Mouse (Mus musculus): ENCODE measurements around the gene 1700066M21Rik. TPM values are rescaled to one million over a fixed set of nuclear protein-coding genes. Genes with fewer than 3 reads are reported as not detected.

1700066M21Rik gene
- 0.91 and 0.93 TPM in 2 replicates for polyA plus RNA-seq (2012)

GRCm38 (mm10) chr1:57377376-57378341 is at the start of gene 1700066M21Rik:
Gene 1700066M21Rik, plus strand, starts transcription at chr1:57377620.
- peaks cover 28% of the 10 kb centered on the region for H3K4me1 ChIP-seq (ENCODE audit: control insufficient read depth)
- peak within 1 kb of the TSS; percentile 73 for H3K4me3 ChIP-seq (replicated peaks)
- no peaks in the 10 kb centered on the region for H3K27me3 ChIP-seq (ENCODE audit: control insufficient read depth)
- no peaks in the 10 kb centered on the region for H3K9me3 ChIP-seq (ENCODE audit: control insufficient read depth, low read length)
- H3K36me3 ChIP-seq (ENCODE audit: control insufficient read depth) = peaks cover 14% of the 10 kb centered on the region
- TF ChIP-seq GATA1 (IDR thresholded peaks at IDR 0.05; ENCODE audit: low read length) (no peak), TAL1 (IDR thresholded peaks at IDR 0.05; ENCODE audit: low read length) (no peak)

- Histone ChIP-seq H3K9me3 (ENCODE audit: control insufficient read depth, low read length) (no peaks in the 10 kb centered on the region), H3K4me3 (replicated peaks) (no peak overlapping the region), H3K36me3 (ENCODE audit: control insufficient read depth) (no peaks in the 10 kb centered on the region), H3K4me1 (ENCODE audit: control insufficient read depth) (no peaks in the 10 kb centered on the region), H3K27me3 (ENCODE audit: control insufficient read depth) (no peaks in the 10 kb centered on the region)
- TF ChIP-seq TAL1 (IDR thresholded peaks at IDR 0.05; ENCODE audit: low read length) = no peak
- TF ChIP-seq GATA1 (IDR thresholded peaks at IDR 0.05; ENCODE audit: low read length) = no peak
These were observed 47.9 kb upstream of the 1700066M21Rik start for GRCm38 (mm10) chr1:57329285-57330093.

- no peaks in the 10 kb centered on the region for H3K27me3 ChIP-seq (ENCODE audit: control insufficient read depth)
- no peaks in the 10 kb centered on the region for H3K4me1 ChIP-seq (ENCODE audit: control insufficient read depth)
- H3K4me3 ChIP-seq (replicated peaks) = no peak overlapping the region
- TF ChIP-seq GATA1 (IDR thresholded peaks at IDR 0.05; ENCODE audit: low read length) = no peak
- no peak for TF ChIP-seq TAL1 (IDR thresholded peaks at IDR 0.05; ENCODE audit: low read length)
- no peaks in the 10 kb centered on the region for H3K9me3 ChIP-seq (ENCODE audit: control insufficient read depth, low read length)
- H3K36me3 ChIP-seq (ENCODE audit: control insufficient read depth) = no peaks in the 10 kb centered on the region
These were observed 47.2 kb upstream of the 1700066M21Rik start for GRCm38 (mm10) chr1:57330228-57330627.

- Histone ChIP-seq H3K9me3 (ENCODE audit: control insufficient read depth, low read length) (no peaks in the 10 kb centered on the region), H3K27me3 (ENCODE audit: control insufficient read depth) (no peaks in the 10 kb centered on the region)
These were observed 45.4 kb upstream of the 1700066M21Rik start for GRCm38 (mm10) chr1:57332040-57332439.

GRCm38 (mm10) chr1:57333550-57334213 is 43.7 kb upstream of the 1700066M21Rik start:
- H3K9me3 ChIP-seq (ENCODE audit: control insufficient read depth, low read length) = no peaks in the 10 kb centered on the region
- TF ChIP-seq GATA1 (IDR thresholded peaks at IDR 0.05; ENCODE audit: low read length) = no peak
- no peak for TF ChIP-seq TAL1 (IDR thresholded peaks at IDR 0.05; ENCODE audit: low read length)
- no peak overlapping the region for H3K4me3 ChIP-seq (replicated peaks)
- H3K4me1 ChIP-seq (ENCODE audit: control insufficient read depth) = no peaks in the 10 kb centered on the region
- no peaks in the 10 kb centered on the region for H3K27me3 ChIP-seq (ENCODE audit: control insufficient read depth)
- no peaks in the 10 kb centered on the region for H3K36me3 ChIP-seq (ENCODE audit: control insufficient read depth)

More at GRCm38 (mm10) chr1:57332040-57332439, 45.4 kb upstream of the 1700066M21Rik start:
- no peak for TF ChIP-seq TAL1 (IDR thresholded peaks at IDR 0.05; ENCODE audit: low read length)
- no peaks in the 10 kb centered on the region for H3K36me3 ChIP-seq (ENCODE audit: control insufficient read depth)
- H3K4me3 ChIP-seq (replicated peaks) = no peak overlapping the region
- H3K4me1 ChIP-seq (ENCODE audit: control insufficient read depth) = no peaks in the 10 kb centered on the region

GRCm38 (mm10) chr1:57335200-57335599 is 42.2 kb upstream of the 1700066M21Rik start:
- TF ChIP-seq GATA1 (IDR thresholded peaks at IDR 0.05; ENCODE audit: low read length) (no peak), TAL1 (IDR thresholded peaks at IDR 0.05; ENCODE audit: low read length) (no peak)
- no peaks in the 10 kb centered on the region for H3K36me3 ChIP-seq (ENCODE audit: control insufficient read depth)
- no peaks in the 10 kb centered on the region for H3K27me3 ChIP-seq (ENCODE audit: control insufficient read depth)
- H3K4me1 ChIP-seq (ENCODE audit: control insufficient read depth) = no peaks in the 10 kb centered on the region
- no peaks in the 10 kb centered on the region for H3K9me3 ChIP-seq (ENCODE audit: control insufficient read depth, low read length)
- H3K4me3 ChIP-seq (replicated peaks) = no peak overlapping the region

GRCm38 (mm10) chr1:57339156-57339796 is 38.1 kb upstream of the 1700066M21Rik start:
- no peaks in the 10 kb centered on the region for H3K4me1 ChIP-seq (ENCODE audit: control insufficient read depth)
- H3K27me3 ChIP-seq (ENCODE audit: control insufficient read depth) = no peaks in the 10 kb centered on the region
- H3K4me3 ChIP-seq (replicated peaks) = no peak overlapping the region
- H3K9me3 ChIP-seq (ENCODE audit: control insufficient read depth, low read length) = no peaks in the 10 kb centered on the region
- no peaks in the 10 kb centered on the region for H3K36me3 ChIP-seq (ENCODE audit: control insufficient read depth)
- no peak for TF ChIP-seq TAL1 (IDR thresholded peaks at IDR 0.05; ENCODE audit: low read length)
- no peak for TF ChIP-seq GATA1 (IDR thresholded peaks at IDR 0.05; ENCODE audit: low read length)

- no peak overlapping the region for H3K4me3 ChIP-seq (replicated peaks)
- H3K4me1 ChIP-seq (ENCODE audit: control insufficient read depth) = no peaks in the 10 kb centered on the region
- TF ChIP-seq TAL1 (IDR thresholded peaks at IDR 0.05; ENCODE audit: low read length) (no peak), GATA1 (IDR thresholded peaks at IDR 0.05; ENCODE audit: low read length) (no peak)
- no peaks in the 10 kb centered on the region for H3K9me3 ChIP-seq (ENCODE audit: control insufficient read depth, low read length)
- H3K36me3 ChIP-seq (ENCODE audit: control insufficient read depth) = no peaks in the 10 kb centered on the region
- no peaks in the 10 kb centered on the region for H3K27me3 ChIP-seq (ENCODE audit: control insufficient read depth)
These were observed 36.2 kb upstream of the 1700066M21Rik start for GRCm38 (mm10) chr1:57341197-57341596.
